Comparison of ENCODE assay signal across 21 mouse cellular contexts in the genomic region with DNA sequence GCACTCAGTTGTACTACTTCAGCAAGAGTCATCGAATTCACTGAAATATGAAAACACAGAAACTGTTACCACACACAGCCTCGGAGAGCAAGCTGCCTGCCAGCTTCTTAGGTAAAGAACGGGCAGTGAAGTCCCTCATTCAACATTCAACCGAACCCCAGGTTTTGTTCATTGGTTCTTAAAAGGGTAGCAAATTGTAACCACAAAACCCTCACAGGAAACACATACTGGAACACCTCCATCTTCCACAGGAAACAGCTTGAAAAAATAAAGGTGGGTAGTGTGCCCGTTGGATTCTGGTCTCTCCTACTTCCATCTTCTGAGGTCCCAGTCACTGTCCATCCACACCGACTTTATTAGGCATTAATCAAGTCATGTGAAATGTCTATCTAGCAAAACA. TPM values are rescaled to one million over a fixed set of nuclear protein-coding genes. Genes with fewer than 3 reads are reported as not detected.
A peak's percentile ranks its signal among the peaks of the same experiment; 100 is the strongest.
DNase-seq lines count a peak whose midpoint lies in the region; ATAC-seq and TF ChIP-seq lines count a peak whose summit lies in the region.
"Had no signal": no experiment of that assay in that cellular context is flagged by ENCODE, and none has a peak within 500 bp of the region (broad histone marks: within the 10 kb centered on the region; RNA-seq: fewer than 3 reads in every experiment).

No protein-coding gene starts in this region.

- TF ChIP-seq CTCF in CH12.LX (conservative IDR thresholded peaks at IDR 0.05 in 1 of 2, IDR thresholded peaks at IDR 0.05 in 1 of 2; ENCODE audit: low read depth in 2 of 2, low read length in 2 of 2): no peak

- peaks cover 0 to 49% of the 10 kb centered on the region in 2 experiments; a peak in 2 of 4 replicates for H3K4me1 ChIP-seq in CH12.LX (ENCODE audit: control insufficient read depth in 1 of 2, insufficient read depth in 2 of 2)
- peaks cover 2% of the 10 kb centered on the region; the same call in 1 of the 2 replicates for H3K4me1 ChIP-seq in hindbrain, embryonic 12.5 days
- no peaks in the 10 kb centered on the region for H3K4me1 ChIP-seq in forebrain, embryonic 14.5 days (ENCODE audit: control insufficient read depth, insufficient read depth, low read length)
- H3K4me1 ChIP-seq: limb, embryonic 10.5 days had no signal

- no peak for TF ChIP-seq POLR2A in CH12.LX (IDR thresholded peaks at IDR 0.05; ENCODE audit: low read depth, low read length)

- TF ChIP-seq RAD21 in CH12.LX (IDR thresholded peaks at IDR 0.05; ENCODE audit: low read depth, low read length): no peak

- no peak overlapping the region for H3K4me3 ChIP-seq in CH12.LX (replicated peaks in 1 of 3; ENCODE audit: low read depth in 2 of 3, low read length in 2 of 3, poor library complexity in 1 of 3)
- no peak overlapping the region for H3K4me3 ChIP-seq in hindbrain, embryonic 12.5 days
- H3K4me3 ChIP-seq in forebrain, embryonic 14.5 days (ENCODE audit: low read depth, low read length): no peak overlapping the region
- H3K4me3 ChIP-seq: forebrain, embryonic 13.5 days; heart, adult 2 months; limb, embryonic 10.5 days had no signal

- H3K9ac ChIP-seq in CH12.LX (ENCODE audit: insufficient read depth, low read depth): no peak overlapping the region
- H3K9ac ChIP-seq in hindbrain, embryonic 12.5 days: no peak overlapping the region
- no peak overlapping the region for H3K9ac ChIP-seq in forebrain, embryonic 14.5 days (ENCODE audit: low read length)
- H3K9ac ChIP-seq: forebrain, embryonic 13.5 days had no signal

- H3K27ac ChIP-seq in CH12.LX (ENCODE audit: insufficient read depth, low read depth): no peak overlapping the region
- H3K27ac ChIP-seq in hindbrain, embryonic 12.5 days: no peak overlapping the region
- no peak overlapping the region for H3K27ac ChIP-seq in forebrain, embryonic 14.5 days (ENCODE audit: low read depth, low read length)
- H3K27ac ChIP-seq: forebrain, embryonic 13.5 days; heart, adult 2 months; limb, embryonic 10.5 days had no signal

- H3K4me2 ChIP-seq in CH12.LX (ENCODE audit: insufficient read depth, low read depth, poor library complexity, severe bottlenecking): no peak overlapping the region
- no peak overlapping the region for H3K4me2 ChIP-seq in hindbrain, embryonic 12.5 days (replicated peaks)
- no peak overlapping the region for H3K4me2 ChIP-seq in forebrain, embryonic 14.5 days (ENCODE audit: low read length)
- H3K4me2 ChIP-seq: forebrain, embryonic 13.5 days; midbrain, embryonic 11.5 days had no signal

- WGBS in hindbrain, embryonic 12.5 days: 98% methylated on average over 6 of the region's 6 CpGs
- 94% methylated on average over 6 of the region's 6 CpGs for whole genome bisulfite sequencing in forebrain, embryonic 14.5 days

- peak; percentile 46 for TF ChIP-seq EP300 in CH12.LX (IDR thresholded peaks at IDR 0.05; ENCODE audit: low read length)

- dilution Hi-C loops in CH12.LX (cut with MboI; ENCODE audit: extremely low pct_ligation_motif_present, extremely low pct_unique_long_range_greater_than_20kb, low sequenced_read_pairs): no loop called here

- H3K9me3 ChIP-seq in CH12.LX (replicated peaks; ENCODE audit: low read length): no peaks in the 10 kb centered on the region
- H3K9me3 ChIP-seq in hindbrain, embryonic 12.5 days (replicated peaks): no peaks in the 10 kb centered on the region
- no peaks in the 10 kb centered on the region for H3K9me3 ChIP-seq in forebrain, embryonic 14.5 days (replicated peaks; ENCODE audit: control insufficient read depth, low read length)
- H3K9me3 ChIP-seq: forebrain, embryonic 13.5 days; limb, embryonic 10.5 days had no signal

- peaks cover 44 to 90% of the 10 kb centered on the region in 2 experiments for H3K36me3 ChIP-seq in CH12.LX (replicated peaks in 1 of 2; ENCODE audit: control insufficient read depth in 1 of 2, insufficient read depth in 1 of 2, low read length in 1 of 2)
- peaks cover 31% of the 10 kb centered on the region for H3K36me3 ChIP-seq in hindbrain, embryonic 12.5 days
- peaks cover 32% of the 10 kb centered on the region for H3K36me3 ChIP-seq in forebrain, embryonic 14.5 days (ENCODE audit: control insufficient read depth, insufficient read depth, low read length)

- DNase-seq in 416B (ENCODE audit: low read depth) (peak; percentile 83), CH12.LX (ENCODE audit: extremely low read depth) (no peak)
- peak; percentile 79 for DNase-seq in thymus, postnatal 0 days (ENCODE audit: low spot score)
- no peak for DNase-seq in kidney, postnatal 25 days
- DNase-seq in forebrain, embryonic 14.5 days (ENCODE audit: low spot score): no peak
- DNase-seq in urinary bladder, adult 18-20 months (ENCODE audit: low spot score in 2 of 2): no peak
- DNase-seq: adrenal gland, postnatal 25 days; cerebellum, adult 11 months; gastrocnemius, postnatal 14 days; heart, adult 2 months; kidney, adult 9 months; kidney, postnatal 36 days; lung, adult 18-20 months; lung, postnatal 36 days; right cerebral cortex, adult 18-20 months had no signal

- ATAC-seq in inflammation-experienced regulatory T-cells, adult 6 months: peak; percentile 89
- no peak for ATAC-seq in hindbrain, embryonic 12.5 days (ENCODE audit: low FRiP score)
- no peak for ATAC-seq in forebrain, embryonic 14.5 days
- ATAC-seq: forebrain, embryonic 13.5 days; Patski had no signal

- peaks cover 14% of the 10 kb centered on the region for H3K79me2 ChIP-seq in CH12.LX (replicated peaks; ENCODE audit: control insufficient read depth, extremely low read depth, insufficient read depth, poor library complexity, severe bottlenecking)

- in situ Hi-C loops in CH12.LX (cut with MboI; ENCODE audit: low pct_ligation_motif_present, low pct_unique_long_range_greater_than_20kb, low sequenced_read_pairs): no loop called here

- H3K27me3 ChIP-seq in CH12.LX (replicated peaks): no peaks in the 10 kb centered on the region
- no peaks in the 10 kb centered on the region for H3K27me3 ChIP-seq in hindbrain, embryonic 12.5 days
- H3K27me3 ChIP-seq in forebrain, embryonic 14.5 days (replicated peaks; ENCODE audit: control insufficient read depth, insufficient read depth, low read length): no peaks in the 10 kb centered on the region
- H3K27me3 ChIP-seq: forebrain, embryonic 13.5 days; Patski had no signal

TF ChIP-seq in CH12.LX, 34 proteins besides CTCF, POLR2A, EP300 and RAD21:
- TF ChIP-seq ZNF384 (IDR thresholded peaks at IDR 0.05; ENCODE audit: low read depth, low read length): no peak
- TF ChIP-seq SIN3A (IDR thresholded peaks at IDR 0.05; ENCODE audit: low read length): no peak
- TF ChIP-seq ETS1 (conservative IDR thresholded peaks at IDR 0.05; ENCODE audit: low read depth, low read length): no peak
- TF ChIP-seq SMC3 (IDR thresholded peaks at IDR 0.05; ENCODE audit: low read depth, low read length): no peak
- TF ChIP-seq UBTF (IDR thresholded peaks at IDR 0.05; ENCODE audit: low read depth, low read length): no peak
- no peak for TF ChIP-seq ZKSCAN1 (IDR thresholded peaks at IDR 0.05; ENCODE audit: borderline replicate concordance, low read depth, low read length)
- no peak for TF ChIP-seq NELFE (IDR thresholded peaks at IDR 0.05; ENCODE audit: low read depth, low read length)
- TF ChIP-seq ZMIZ1 (IDR thresholded peaks at IDR 0.05; ENCODE audit: low read depth, low read length): no peak
- no peak for TF ChIP-seq JUND (conservative IDR thresholded peaks at IDR 0.05; ENCODE audit: low read depth, low read length)
- no peak for TF ChIP-seq MAX (IDR thresholded peaks at IDR 0.05; ENCODE audit: low read length)
- no peak for TF ChIP-seq NRF1 (IDR thresholded peaks at IDR 0.05; ENCODE audit: low read depth, low read length)
- no peak for TF ChIP-seq RCOR1 (conservative IDR thresholded peaks at IDR 0.05; ENCODE audit: low read depth, low read length)
- TF ChIP-seq CHD1 (IDR thresholded peaks at IDR 0.05; ENCODE audit: low read depth, low read length): no peak

RNA-seq across cellular contexts. Expression of a gene that starts 30.0 kb away (rescaled TPM):
- total RNA-seq in CH12.LX (2012; rRNA removed): 40.6 and 42.9 TPM in 2 replicates
- total RNA-seq in CH12.LX (2014; rRNA removed): 77.5 and 94.4 TPM in 2 replicates
- 65.4 and 67.3 TPM in 2 replicates for polyA plus RNA-seq in CH12.LX (2012; ENCODE audit: insufficient read length, low read depth)
- polyA plus RNA-seq in inflammation-experienced regulatory T-cells, adult 6 months (2017; shearing (Covaris generic)): 10 to 100 TPM; 39.6 to 60.2 (median 48.6) TPM
- 54.1 and 63.7 TPM in 2 replicates for polyA plus RNA-seq in thymus, postnatal 0 days (2015; fragmentation: Nextera tagmentation; extraction: Ambion mirVana)
- 15.0 and 16.4 TPM in 2 replicates for polyA plus RNA-seq in hindbrain, embryonic 12.5 days (2016; fragmentation: Nextera tagmentation; extraction: Ambion mirVana)
- 7.3 and 9.8 TPM in 2 replicates for polyA plus RNA-seq in forebrain, embryonic 14.5 days (2014; fragmentation: Nextera tagmentation; extraction: Ambion mirVana)

Comparison
In these comparisons a context has a peak if more than half of its experiments do, and no peak if none do; other contexts are left out.
1. DNase-seq: peak in 416B (single experiment) and thymus, postnatal 0 days (single experiment); none in CH12.LX (single experiment), kidney, postnatal 25 days (0 of 2), forebrain, embryonic 14.5 days (single experiment) and urinary bladder, adult 18-20 months (0 of 2).